Mouse (Mus musculus) embryo, embryonic 10 days (tissue): ENCODE measurements at regions not wholly inside any gene's neighbourhood (a gene's known extent, or its start where the extent isn't known, plus 50 kb on each side); places are given as distances from the start of the nearest gene placed in this dataset.

Source experiments
- DNase-seq: peaks from one replicate; pipeline ENCODE4 v3.0.0-alpha.2; 2015; ENCODE audit warnings: low spot score

DNA sequence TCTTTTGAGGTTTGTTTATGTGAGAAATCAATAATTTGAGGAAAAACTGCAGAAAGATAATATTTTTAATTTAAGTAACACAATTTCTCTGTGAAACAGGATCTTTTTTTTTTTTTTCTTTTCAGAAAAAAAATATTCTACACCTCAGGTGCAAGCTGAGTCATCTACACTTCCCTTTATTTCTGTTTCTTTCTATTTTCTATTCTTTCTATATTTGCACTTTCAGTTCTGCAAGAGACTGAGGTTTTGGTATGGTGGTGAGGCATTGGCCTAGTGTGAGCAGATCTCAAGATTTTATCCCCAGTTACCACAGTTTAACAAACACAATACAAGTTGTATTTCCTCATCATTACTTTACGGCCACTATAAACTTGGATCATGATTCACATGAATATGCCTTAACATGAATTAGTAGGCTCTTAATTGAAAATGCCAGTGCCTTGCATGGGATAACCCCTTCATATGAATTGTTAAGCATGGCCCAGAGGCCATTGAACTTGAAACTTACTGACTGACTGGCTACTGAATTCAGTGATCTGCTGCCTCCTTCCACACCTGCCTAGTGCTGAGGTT is 1278.1 kb downstream of the Stim2 start:
- DNase-seq = no peak

DNA sequence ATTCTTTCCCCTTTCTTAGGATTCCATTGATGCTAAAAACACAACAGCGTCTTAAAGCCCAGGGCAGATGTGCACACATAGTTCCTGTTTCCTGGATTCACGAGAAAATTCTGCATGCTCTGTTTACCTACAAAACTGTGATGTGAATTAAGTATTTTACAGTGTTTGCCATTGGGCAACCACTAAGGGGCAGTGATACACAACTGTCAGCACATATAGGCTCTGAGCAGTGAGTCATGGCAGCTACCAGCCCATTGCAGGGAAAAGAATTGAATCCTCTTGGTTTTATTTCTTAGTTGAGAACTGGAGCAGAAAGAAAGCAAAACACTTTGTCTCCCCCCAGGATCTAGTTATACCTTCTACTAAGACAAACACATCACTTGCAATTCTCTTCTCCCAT is 1295.0 kb downstream of the Stim2 start:
- DNase-seq = peak; percentile 14

DNA sequence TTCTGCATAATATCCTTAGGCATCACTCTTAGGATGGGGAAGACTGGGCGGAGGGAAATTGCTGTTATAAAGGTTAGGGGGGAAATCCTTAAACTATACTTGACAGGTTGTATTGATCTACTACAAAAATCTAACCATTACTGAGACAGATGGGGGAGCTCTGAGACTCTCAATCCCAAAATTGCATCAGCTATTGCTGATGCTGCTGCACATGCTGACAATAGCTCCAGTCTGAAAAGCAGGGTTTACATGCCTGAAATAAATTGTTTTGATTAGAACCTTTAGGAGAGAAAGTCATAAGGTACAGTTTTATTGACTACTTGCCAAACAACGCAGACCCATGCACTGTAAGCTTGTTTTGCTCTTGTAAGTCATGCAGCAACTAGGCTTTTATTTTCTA is 1295.7 kb downstream of the Stim2 start:
- no peak for DNase-seq

DNA sequence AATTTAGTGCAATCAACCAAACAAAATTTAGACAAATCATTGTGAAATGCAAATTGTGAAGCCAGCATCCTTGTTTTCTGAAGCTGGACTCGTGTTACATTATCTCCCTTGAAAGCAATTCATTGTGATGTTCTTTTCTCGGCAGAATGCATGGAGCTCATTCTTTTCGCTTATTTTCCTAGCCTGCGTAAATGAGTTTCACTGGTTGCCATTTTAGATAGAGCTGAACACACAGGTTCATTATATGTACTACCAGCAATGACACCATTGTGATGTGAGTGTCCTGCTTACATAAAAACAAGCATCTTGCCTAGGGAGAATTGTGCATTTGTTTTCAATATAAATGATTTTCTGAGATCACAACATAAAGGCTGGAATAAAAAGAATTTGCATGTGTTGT is 1296.5 kb downstream of the Stim2 start:
- DNase-seq = no peak

DNA sequence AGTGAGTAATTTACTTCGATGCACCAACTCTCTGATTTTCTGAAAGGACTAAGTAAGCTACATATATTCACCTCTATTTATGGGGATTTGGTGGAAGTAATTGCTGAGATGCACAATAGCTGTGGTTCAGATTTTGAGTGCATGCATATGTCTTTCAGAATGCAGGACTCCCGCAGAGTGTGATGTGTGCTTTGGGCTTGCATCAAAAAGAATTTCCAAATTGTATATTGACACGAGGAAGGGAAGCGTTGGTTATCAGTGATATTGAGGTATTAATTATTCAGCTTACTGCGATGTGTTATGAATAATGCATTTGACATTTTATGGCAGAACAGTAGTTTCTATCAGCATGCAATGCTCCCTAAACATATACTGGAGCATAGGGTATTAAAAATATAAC is 1303.2 kb downstream of the Stim2 start:
- no peak for DNase-seq

DNA sequence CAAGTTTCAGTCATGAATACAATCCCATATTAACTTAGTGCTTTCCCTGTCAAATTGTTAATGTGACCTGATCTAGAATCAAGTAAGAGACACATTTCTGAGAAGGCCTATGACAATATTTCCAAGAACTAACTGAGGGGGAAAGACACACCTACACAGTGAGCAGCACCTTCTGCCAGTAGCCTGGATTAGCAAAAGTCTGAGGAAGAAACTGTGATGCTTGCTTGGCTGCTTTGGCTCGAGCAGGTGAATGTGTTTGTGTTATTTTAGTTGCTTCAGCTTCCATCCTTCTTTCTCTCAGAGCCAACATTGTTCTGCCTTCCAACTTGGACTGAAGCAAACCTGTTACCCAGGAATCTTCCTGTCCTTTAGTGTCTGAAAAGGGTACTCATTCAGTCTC is 1347.7 kb downstream of the Stim2 start:
- no peak for DNase-seq

DNA sequence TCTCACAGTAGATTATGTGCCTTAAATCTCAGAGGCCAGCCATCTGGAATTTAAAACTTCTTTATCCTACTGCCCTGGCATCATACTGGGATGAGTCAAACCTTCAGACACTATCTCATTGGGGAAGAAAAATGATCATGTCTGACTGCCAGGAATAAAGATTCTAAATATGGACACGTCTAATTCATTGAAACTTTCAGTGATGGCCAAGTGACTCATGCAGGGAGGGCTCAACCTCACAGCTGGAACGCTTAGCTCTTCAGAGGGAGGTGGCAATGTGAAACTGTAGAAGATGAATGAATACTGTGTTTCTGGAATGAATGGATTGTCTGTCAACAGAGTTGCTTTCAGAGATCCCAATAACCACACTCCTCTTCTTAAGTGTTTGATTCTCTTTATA is 1357.2 kb downstream of the Stim2 start:
- peak; percentile 57 for DNase-seq

DNA sequence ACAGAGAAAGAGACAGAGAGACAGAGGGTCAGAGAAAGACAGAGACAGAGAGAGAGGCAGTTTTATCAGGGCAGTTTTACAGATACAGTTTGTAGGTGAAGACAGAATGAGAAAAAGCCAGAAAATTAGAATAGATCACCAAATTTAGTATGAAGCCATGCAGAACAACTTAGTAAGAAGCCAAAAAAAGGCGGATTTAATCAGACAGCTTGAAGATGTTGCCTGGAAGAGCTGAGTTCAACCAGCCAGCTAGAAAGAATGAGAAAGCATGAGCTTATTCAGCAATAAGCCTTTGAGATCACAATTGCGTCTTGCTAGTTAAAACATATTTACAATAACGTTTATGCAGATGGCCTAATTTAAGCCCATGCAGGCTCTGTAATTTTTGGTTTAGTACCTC is 1376.0 kb downstream of the Stim2 start:
- DNase-seq = no peak

DNA sequence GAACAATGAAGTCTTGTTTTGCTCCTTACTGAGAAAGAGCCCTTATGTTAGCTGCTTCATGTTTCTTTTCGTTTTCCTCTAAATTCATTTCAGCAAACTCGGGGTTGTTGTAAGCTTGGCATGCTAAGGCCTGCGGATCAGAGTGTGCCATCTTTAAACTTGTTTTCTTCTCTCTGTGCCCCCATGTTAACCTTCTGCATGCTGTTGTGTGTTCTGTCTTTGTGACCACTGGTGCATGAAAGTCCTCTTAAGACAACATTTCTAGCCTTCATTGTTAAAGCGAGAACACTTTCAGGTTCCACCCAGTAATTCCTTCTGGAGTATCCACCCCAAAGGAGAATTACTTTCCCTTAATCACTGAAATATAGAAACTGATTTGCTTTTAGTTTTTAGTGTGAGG is 1392.5 kb downstream of the Stim2 start:
- DNase-seq = peak; percentile 37

DNA sequence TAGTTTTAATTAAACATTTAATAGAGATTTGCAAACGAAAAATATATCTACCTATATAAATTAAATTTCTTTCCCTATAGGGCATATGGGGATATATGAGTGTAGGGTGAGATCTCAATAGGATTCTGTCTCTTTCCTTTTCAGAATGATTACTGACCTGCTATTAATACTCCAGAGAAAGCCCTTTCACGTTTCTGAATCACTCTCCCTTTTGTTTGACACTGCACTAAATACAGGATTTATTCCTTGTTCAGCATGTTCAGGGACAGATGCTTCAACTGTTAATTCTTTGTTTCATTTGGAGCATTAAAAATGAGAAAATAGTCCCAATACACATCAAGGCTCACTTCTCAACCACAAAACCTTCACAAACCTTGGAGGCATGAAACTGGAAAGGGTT is 1397.7 kb downstream of the Stim2 start:
- no peak for DNase-seq

DNA sequence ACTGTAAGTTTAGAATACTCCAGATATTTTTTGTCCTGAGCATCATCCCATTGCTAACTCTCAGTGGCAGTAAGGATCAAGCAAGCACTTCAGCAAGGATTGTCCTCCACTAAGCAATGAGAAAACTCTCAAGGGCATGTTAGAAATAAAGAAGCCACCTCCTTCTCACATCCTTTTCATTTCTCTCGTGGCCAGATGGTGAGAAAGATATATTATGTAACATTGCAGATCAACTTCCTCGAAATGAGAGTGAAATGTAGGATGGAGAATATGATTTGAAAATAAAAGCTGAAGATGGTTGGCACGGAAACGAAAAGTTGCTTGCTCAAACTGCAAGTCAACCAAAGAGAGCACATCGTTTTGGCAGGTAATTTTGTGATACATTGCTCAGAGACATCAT is 1417.8 kb downstream of the Stim2 start:
- no peak for DNase-seq

DNA sequence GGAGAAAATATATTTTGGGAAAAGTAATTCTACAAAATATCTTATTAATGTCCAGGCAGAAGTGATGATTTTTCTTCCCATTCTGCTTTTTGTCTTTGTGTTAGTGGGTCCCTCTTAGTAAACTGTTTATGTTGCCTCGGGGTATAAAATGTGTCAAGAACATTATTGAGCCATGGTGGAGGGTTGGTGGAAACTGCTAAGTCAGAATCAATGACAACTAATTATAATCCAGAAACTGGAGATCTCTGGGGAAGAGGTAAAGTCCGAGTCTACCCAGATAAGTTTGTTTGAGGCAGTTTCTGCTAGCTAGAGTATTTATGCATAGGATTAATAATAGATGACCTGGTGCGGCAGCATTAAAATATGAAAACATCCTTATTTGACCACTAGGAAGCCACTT is 1440.9 kb downstream of the Stim2 start:
- no peak for DNase-seq

DNA sequence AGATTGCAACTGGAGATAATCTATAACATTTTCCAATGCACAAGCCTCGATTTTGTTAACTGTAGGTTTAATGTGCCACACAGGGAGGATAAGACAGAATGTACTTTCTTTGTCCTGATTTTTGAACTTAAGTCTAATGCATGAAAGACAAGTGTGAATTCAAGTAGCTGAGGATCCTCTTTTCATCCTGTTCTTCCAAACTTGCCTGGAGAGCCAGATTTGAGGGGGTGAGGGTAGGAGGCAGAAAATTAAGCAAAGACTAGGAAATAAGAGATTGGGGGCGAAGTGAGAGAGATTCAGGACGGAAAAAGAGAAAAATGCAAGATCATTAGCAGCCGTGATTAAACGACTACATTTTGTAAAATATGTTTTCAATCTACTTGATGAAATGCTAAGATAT is 1450.8 kb downstream of the Stim2 start:
- no peak for DNase-seq
